Mouse (Mus musculus): ENCODE measurements at regions not wholly inside any gene's neighbourhood (a gene's known extent, or its start where the extent isn't known, plus 50 kb on each side); places are given as distances from the start of the nearest gene placed in this dataset.

GRCm38 (mm10) chr3:111494891-111495290, 1244.1 kb upstream of the Prmt6 start:
- no peak for DNase-seq (ENCODE audit: low read depth, low spot score)

- DNase-seq (ENCODE audit: low read depth, low spot score), result peak; percentile 8
Observed at GRCm38 (mm10) chr3:111489606-111490005, 1238.8 kb upstream of the Prmt6 start.

- no peak for DNase-seq (ENCODE audit: low read depth, low spot score)
Observed at GRCm38 (mm10) chr3:111488438-111488837, 1237.6 kb upstream of the Prmt6 start.
